26 mouse cellular contexts compared by ENCODE assay signal in genomic region chr3:69263010-69263643, GRCm38 (mm10). TPM values are rescaled to one million over a fixed set of nuclear protein-coding genes. Genes with fewer than 3 reads are reported as not detected.
DNase-seq lines count a peak whose midpoint lies in the region.
"Had no signal": no experiment of that assay in that cellular context is flagged by ENCODE, and none has a peak within 500 bp of the region (broad histone marks: within the 10 kb centered on the region; RNA-seq: fewer than 3 reads in every experiment).

No protein-coding gene starts in this region.

- peak; percentile 11 to 30 for DNase-seq in cerebellum, postnatal 25 days
- no peak for DNase-seq in cerebellum, adult 9-10 months
- peak; percentile 41 for DNase-seq in heart, postnatal 4 days
- DNase-seq in heart, adult 9 months (ENCODE audit: low spot score in 2 of 2), result no peak
- peak; percentile 73 for DNase-seq in adrenal gland, adult 2 months
- DNase-seq in adrenal gland, postnatal 25 days, result peak; percentile 27
- no peak for DNase-seq in right cerebral cortex, postnatal 4 days
- DNase-seq: gastrocnemius, postnatal 14 days; layer of hippocampus, postnatal 36 days; liver; lung, postnatal 10 days; midbrain, embryonic 14.5 days; right cerebral cortex, postnatal 25 days had no signal

RNA-seq across cellular contexts. Expression of gene Arl14, which starts 40.9 kb away (rescaled TPM):
- not detected for total RNA-seq in heart, postnatal 4 days (2021)
- not detected for total RNA-seq in adrenal gland, adult 2 months (2021)
- not detected in 2 replicates for polyA plus RNA-seq in adrenal gland, adult 2 months (2012; rRNA removed)
- not detected in 2 replicates for total RNA-seq in adrenal gland, postnatal 25 days (2021)
- total RNA-seq: CH12.LX; gastrocnemius, postnatal 14 days; layer of hippocampus, adult 2 months; layer of hippocampus, postnatal 36 days; left cerebral cortex, postnatal 25 days; megakaryocyte, adult 5-6 weeks; MEL had no signal
- polyA plus RNA-seq: cerebellum, adult 2 months; embryonic facial prominence, embryonic 12.5 days; erythroblast, embryonic 14.5 days; forebrain, embryonic 14.5 days; heart, embryonic 13.5 days; hindbrain, embryonic 13.5 days; liver, embryonic 16.5 days; midbrain, embryonic 14.5 days; neural tube, embryonic 13.5 days had no signal

RNA-seq across cellular contexts. Expression of gene Ppm1l, which starts 53.5 kb away (rescaled TPM):
- 10 to 100 TPM; 23.0 to 26.1 TPM for total RNA-seq in heart, postnatal 4 days (2021)
- 10 to 100 TPM; 12.2 to 13.5 TPM for total RNA-seq in adrenal gland, adult 2 months (2021)
- polyA plus RNA-seq in adrenal gland, adult 2 months (2012; rRNA removed), result 2.4 and 3.1 TPM in 2 replicates
- 13.6 and 15.0 TPM in 2 replicates for total RNA-seq in adrenal gland, postnatal 25 days (2021)
- total RNA-seq: MEL had no signal

Comparison
In these comparisons a context has a peak if more than half of its experiments do, and no peak if none do; other contexts are left out.
1. DNase-seq: peak in cerebellum, postnatal 25 days (2 of 2), heart, postnatal 4 days (single experiment), adrenal gland, adult 2 months (single experiment) and adrenal gland, postnatal 25 days (single experiment); none in cerebellum, adult 9-10 months (single experiment), heart, adult 9 months (0 of 2) and right cerebral cortex, postnatal 4 days (single experiment).